Mouse (Mus musculus) C2C12 (cell line): ENCODE measurements around the gene 9330182O14Rik. TPM values are rescaled to one million over a fixed set of nuclear protein-coding genes. Genes with fewer than 3 reads are reported as not detected.

Source experiments
- H3K27me3 ChIP-seq: one replicate; pipeline ENCODE4 v1.6.1; 2011; ENCODE audit not compliant: control insufficient read depth, insufficient read depth, insufficient read length
- H3K36me3 ChIP-seq: one replicate; pipeline ENCODE4 v1.6.1; 2011; ENCODE audit not compliant: control insufficient read depth, insufficient read depth
- H3K4me3 ChIP-seq: one replicate; pipeline ENCODE4 v1.5.1; 2011; ENCODE audit warnings: mild to moderate bottlenecking, control low read depth; ENCODE audit not compliant: poor library complexity, insufficient read depth, severe bottlenecking
- H3K79me2 ChIP-seq: one replicate; pipeline ENCODE4 v1.6.1; 2011; ENCODE audit not compliant: control insufficient read depth, insufficient read depth
- H3K79me3 ChIP-seq: one replicate; pipeline ENCODE4 v1.6.1; 2011; ENCODE audit warnings: low read depth, control low read depth
- H3ac ChIP-seq: one replicate; pipeline ENCODE3; 2011; ENCODE audit warnings: low read depth; ENCODE audit not compliant: control insufficient read depth, insufficient read length
- CEBPB ChIP-seq: IDR thresholded peaks from one replicate; pipeline ENCODE4 v1.6.1; 2011; ENCODE audit warnings: low read depth, mild to moderate bottlenecking, control low read depth, moderate library complexity
- CTCF ChIP-seq: IDR thresholded peaks from one replicate; pipeline ENCODE4 v1.5.1; 2011; ENCODE audit not compliant: control insufficient read depth, insufficient read depth, insufficient read length
- FOSL1 ChIP-seq: IDR thresholded peaks from one replicate; pipeline ENCODE4 v1.8.0; 2011; ENCODE audit warnings: mild to moderate bottlenecking, low read length; ENCODE audit not compliant: poor library complexity, insufficient read depth, severe bottlenecking
- MAX ChIP-seq: IDR thresholded peaks from one replicate; pipeline ENCODE4 v1.6.1; 2011; ENCODE audit warnings: mild to moderate bottlenecking, control low read depth
- MYOD1 ChIP-seq: IDR thresholded peaks from one replicate; pipeline ENCODE4 v1.6.1; 2011; ENCODE audit warnings: low read depth; ENCODE audit not compliant: control insufficient read depth, insufficient read length
- MYOG ChIP-seq: IDR thresholded peaks from one replicate; pipeline ENCODE4 v1.6.1; 2011; ENCODE audit not compliant: control insufficient read depth, insufficient read length; ENCODE audit errors: extremely low read depth
- USF1 ChIP-seq: IDR thresholded peaks from one replicate; pipeline ENCODE4 v1.6.1; 2011; ENCODE audit warnings: low read depth, mild to moderate bottlenecking, control low read depth, moderate library complexity
- polyA plus RNA-seq: library from polyadenylated mRNA; unstranded; fragments of >200 nt; fragmentation: generic; extraction: Trizol; gene quantifications from one replicate; pipeline ENCODE4 v1.2.1, GENCODE M21; 2012; ENCODE audit warnings: missing spikeins

The 9330182O14Rik gene
- polyA plus RNA-seq, 1 experiment: not detected

GRCm38 (mm10) chr15:40116396-40116795 is 17.8 kb upstream of the 9330182O14Rik start:
- Histone ChIP-seq H3ac (no peak overlapping the region), H3K27me3 (peaks cover 15% of the 10 kb centered on the region), H3K4me3 (no peak overlapping the region), H3K79me3 (no peaks in the 10 kb centered on the region), H3K79me2 (no peaks in the 10 kb centered on the region), H3K36me3 (no peaks in the 10 kb centered on the region)
- TF ChIP-seq MAX (no peak), CEBPB (no peak), MYOG (no peak), USF1 (no peak), MYOD1 (no peak), CTCF (no peak)

- Histone ChIP-seq H3K27me3 (peaks cover 22% of the 10 kb centered on the region), H3K36me3 (no peaks in the 10 kb centered on the region), H3K79me2 (no peaks in the 10 kb centered on the region), H3ac (no peak overlapping the region), H3K4me3 (no peak overlapping the region), H3K79me3 (no peaks in the 10 kb centered on the region)
- TF ChIP-seq MAX (no peak), USF1 (no peak), MYOG (no peak), CEBPB (no peak), CTCF (no peak), MYOD1 (no peak), FOSL1 (no peak)
Measured at GRCm38 (mm10) chr15:40124211-40124953, 9.8 kb upstream of the 9330182O14Rik start.

- Histone ChIP-seq H3K27me3 (peaks cover 11% of the 10 kb centered on the region), H3K79me2 (no peaks in the 10 kb centered on the region), H3K79me3 (no peaks in the 10 kb centered on the region), H3K36me3 (no peaks in the 10 kb centered on the region), H3ac (no peak overlapping the region), H3K4me3 (no peak overlapping the region)
- no peak for TF ChIP-seq CTCF
- no peak for TF ChIP-seq USF1
- no peak for TF ChIP-seq MYOG
- TF ChIP-seq CEBPB: no peak
- TF ChIP-seq MYOD1: no peak
- no peak for TF ChIP-seq MAX
Measured at GRCm38 (mm10) chr15:40129496-40129895, 4.7 kb upstream of the 9330182O14Rik start.

DNA sequence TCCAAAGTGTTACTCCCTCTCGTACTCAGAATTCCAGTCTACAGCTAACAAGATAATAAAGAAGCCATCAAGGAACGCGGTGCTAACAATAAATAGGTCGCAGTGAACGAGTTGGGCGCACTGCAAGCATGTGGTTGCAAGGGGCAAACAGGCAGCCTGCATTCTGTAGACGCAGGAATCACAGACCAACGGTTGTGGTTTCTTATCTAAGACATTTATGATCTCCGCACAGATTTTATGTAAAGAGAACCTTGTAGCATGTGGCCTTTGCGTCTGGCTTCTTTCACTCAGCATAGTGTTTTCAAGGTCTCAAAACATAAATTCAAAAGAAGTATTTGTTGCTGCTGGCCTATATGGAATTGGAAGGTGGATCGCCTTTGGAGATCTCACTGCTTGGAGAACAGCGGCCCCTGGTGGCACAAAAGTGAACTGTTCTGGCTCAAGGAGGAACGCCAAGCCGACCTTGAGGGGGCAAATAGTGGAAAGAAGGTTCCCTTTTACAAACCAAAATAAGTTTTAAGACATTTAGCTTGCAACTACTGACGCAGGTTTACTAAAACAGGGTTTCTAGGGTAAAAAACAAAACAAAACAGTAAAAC is 3.2 kb upstream of the 9330182O14Rik start:
- H3K27me3 ChIP-seq: peaks cover 23% of the 10 kb centered on the region
- TF ChIP-seq CTCF (peak; percentile 84), CEBPB (no peak), MYOG (no peak), MYOD1 (no peak), USF1 (no peak), MAX (no peak)
- H3K79me2 ChIP-seq: no peaks in the 10 kb centered on the region
- no peaks in the 10 kb centered on the region for H3K79me3 ChIP-seq
- H3K4me3 ChIP-seq: no peak overlapping the region
- H3ac ChIP-seq: no peak overlapping the region
- H3K36me3 ChIP-seq: no peaks in the 10 kb centered on the region

DNA sequence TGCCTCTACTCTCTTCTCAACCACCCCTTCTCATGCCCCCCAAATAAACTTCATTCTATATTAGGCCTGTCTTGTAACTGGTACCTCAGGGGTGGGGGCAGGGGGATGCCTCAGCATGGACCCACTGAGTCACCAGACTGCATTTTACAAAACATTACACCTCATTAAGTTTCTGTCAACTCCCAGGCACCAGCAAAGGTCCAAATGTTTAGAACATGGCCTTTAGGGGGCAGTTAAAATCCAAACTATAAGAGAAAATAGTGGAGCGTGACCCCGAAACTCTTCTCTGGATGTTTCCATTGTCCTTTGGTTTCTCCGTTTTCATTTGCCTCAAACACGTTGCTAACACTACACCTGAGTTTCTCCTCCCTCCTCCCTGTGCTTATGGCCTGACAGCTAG is 1.8 kb upstream of the 9330182O14Rik start:
- Histone ChIP-seq H3ac (no peak overlapping the region), H3K4me3 (no peak overlapping the region), H3K36me3 (no peaks in the 10 kb centered on the region), H3K79me2 (no peaks in the 10 kb centered on the region), H3K79me3 (no peaks in the 10 kb centered on the region), H3K27me3 (peaks cover 23% of the 10 kb centered on the region)
- TF ChIP-seq USF1 (no peak), CEBPB (no peak), CTCF (no peak), MYOG (no peak), MYOD1 (no peak), FOSL1 (no peak), MAX (no peak)

GRCm38 (mm10) chr15:40144221-40144620 is 10.1 kb downstream of the 9330182O14Rik start:
- Histone ChIP-seq H3K79me2 (no peaks in the 10 kb centered on the region), H3ac (no peak overlapping the region), H3K4me3 (no peak overlapping the region), H3K79me3 (no peaks in the 10 kb centered on the region), H3K36me3 (no peaks in the 10 kb centered on the region), H3K27me3 (peaks cover 8% of the 10 kb centered on the region)
- TF ChIP-seq MYOG: no peak
- peak; percentile 18 for TF ChIP-seq CTCF
